Mouse (Mus musculus): ENCODE data around the gene Upp2. TPM values are rescaled to one million over a fixed set of nuclear protein-coding genes. Genes with fewer than 3 reads are reported as not detected.

Upp2 gene
- polyA plus RNA-seq, 1 experiment = 3.5 TPM

DNA sequence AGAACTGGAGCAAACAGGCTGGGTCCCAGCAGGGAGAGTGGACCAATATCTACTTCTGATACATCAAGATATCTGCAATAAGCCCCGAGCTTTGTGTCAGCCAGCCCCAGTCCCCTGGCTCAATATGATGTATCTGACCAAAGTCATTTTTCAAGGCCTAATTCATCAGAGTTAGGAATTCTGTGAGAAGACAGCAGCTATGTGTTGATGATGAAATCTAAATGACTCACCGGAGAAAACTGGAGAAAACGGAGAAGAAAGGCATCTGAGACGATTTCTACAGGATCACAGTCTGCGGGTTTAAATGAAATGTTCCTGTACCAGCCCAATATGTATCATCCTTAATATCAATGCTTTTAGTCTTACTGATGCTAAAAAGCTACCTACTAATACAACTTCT is 228.3 kb downstream of the Upp2 start:
- TF ChIP-seq CTCF (IDR thresholded peaks at IDR 0.05; ENCODE audit: low read depth, low read length) = no peak
- TF ChIP-seq POLR2A (IDR thresholded peaks at IDR 0.05; ENCODE audit: borderline replicate concordance, low read depth, low read length) = no peak
- no peaks in the 10 kb centered on the region for H3K4me1 ChIP-seq (ENCODE audit: control insufficient read depth, insufficient read depth, low read length)
- H3K27ac ChIP-seq (ENCODE audit: insufficient read depth, low read depth, low read length) = no peak overlapping the region
- H3K4me3 ChIP-seq (ENCODE audit: insufficient read depth, low read length) = no peak overlapping the region

DNA sequence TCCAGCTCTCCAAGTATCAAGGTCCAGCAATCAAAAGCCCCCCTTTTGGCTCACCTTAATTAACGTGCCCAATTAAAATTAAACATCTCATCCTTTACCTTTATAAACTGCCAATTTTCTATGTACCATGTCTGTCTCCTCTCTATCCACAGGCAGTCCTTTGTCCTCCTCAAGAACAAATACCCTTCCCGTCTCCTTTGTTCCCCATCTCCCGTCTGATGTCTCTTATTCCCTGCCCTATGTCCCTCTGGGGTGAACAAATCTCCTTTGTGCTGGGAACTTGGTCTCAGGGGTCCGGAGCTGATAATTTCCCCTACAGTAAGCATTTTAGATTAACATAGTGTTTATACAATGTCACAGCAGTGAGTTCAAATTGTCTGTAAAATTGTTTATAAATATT is 230.4 kb downstream of the Upp2 start:
- Histone ChIP-seq H3K27ac (ENCODE audit: insufficient read depth, low read depth, low read length) (no peak overlapping the region), H3K4me1 (ENCODE audit: control insufficient read depth, insufficient read depth, low read length) (no peaks in the 10 kb centered on the region), H3K4me3 (ENCODE audit: insufficient read depth, low read length) (no peak overlapping the region)
- no peak for TF ChIP-seq POLR2A (IDR thresholded peaks at IDR 0.05; ENCODE audit: borderline replicate concordance, low read depth, low read length)
- TF ChIP-seq CTCF (IDR thresholded peaks at IDR 0.05; ENCODE audit: low read depth, low read length) = no peak

DNA sequence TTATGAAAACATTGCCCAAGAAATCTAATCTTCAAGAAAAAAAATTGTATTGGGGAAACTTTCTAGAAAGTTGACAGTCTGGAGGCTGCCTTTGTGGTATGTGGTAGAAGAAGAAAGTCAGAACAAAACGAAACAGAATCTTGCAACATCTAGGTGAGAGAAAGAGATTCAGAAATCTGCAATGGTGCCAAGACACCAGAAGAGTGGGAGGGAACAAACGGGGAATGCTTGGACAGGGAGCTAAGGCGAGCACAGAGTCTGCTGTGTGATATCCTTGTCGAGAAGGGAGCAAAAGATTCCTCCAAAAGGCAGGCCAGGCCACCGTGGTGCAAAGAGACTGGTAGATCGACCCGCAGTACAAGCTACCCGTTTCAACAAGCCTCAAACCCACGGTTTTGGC is 232.0 kb downstream of the Upp2 start:
- no peak overlapping the region for H3K4me3 ChIP-seq (ENCODE audit: insufficient read depth, low read length)
- H3K27ac ChIP-seq (ENCODE audit: insufficient read depth, low read depth, low read length) = no peak overlapping the region
- TF ChIP-seq CTCF (IDR thresholded peaks at IDR 0.05; ENCODE audit: low read depth, low read length) (no peak), POLR2A (IDR thresholded peaks at IDR 0.05; ENCODE audit: borderline replicate concordance, low read depth, low read length) (no peak)
- no peaks in the 10 kb centered on the region for H3K4me1 ChIP-seq (ENCODE audit: control insufficient read depth, insufficient read depth, low read length)

DNA sequence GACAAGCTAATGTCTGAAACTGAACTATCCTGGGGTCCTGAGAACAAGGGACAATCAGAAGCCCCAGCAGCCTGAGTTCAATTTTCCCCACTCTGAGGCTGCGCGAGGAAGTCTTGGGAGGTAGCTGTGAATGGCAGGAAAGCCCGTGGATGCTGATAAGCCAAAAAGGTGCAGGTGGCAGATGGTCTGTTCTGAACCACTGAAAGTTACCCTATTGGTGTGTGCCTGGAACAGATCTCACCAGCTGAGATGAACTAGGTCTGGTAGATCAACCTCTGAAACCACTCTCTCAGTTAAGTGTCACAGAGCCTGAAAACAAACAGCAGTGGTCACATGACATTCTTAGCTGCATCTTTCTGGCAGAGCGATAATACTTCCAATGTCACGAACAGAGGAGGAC is 232.5 kb downstream of the Upp2 start:
- Histone ChIP-seq H3K4me1 (ENCODE audit: control insufficient read depth, insufficient read depth, low read length) (no peaks in the 10 kb centered on the region), H3K27ac (ENCODE audit: insufficient read depth, low read depth, low read length) (no peak overlapping the region), H3K4me3 (ENCODE audit: insufficient read depth, low read length) (no peak overlapping the region)
- TF ChIP-seq CTCF (IDR thresholded peaks at IDR 0.05; ENCODE audit: low read depth, low read length) = no peak
- TF ChIP-seq POLR2A (IDR thresholded peaks at IDR 0.05; ENCODE audit: borderline replicate concordance, low read depth, low read length) = no peak

DNA sequence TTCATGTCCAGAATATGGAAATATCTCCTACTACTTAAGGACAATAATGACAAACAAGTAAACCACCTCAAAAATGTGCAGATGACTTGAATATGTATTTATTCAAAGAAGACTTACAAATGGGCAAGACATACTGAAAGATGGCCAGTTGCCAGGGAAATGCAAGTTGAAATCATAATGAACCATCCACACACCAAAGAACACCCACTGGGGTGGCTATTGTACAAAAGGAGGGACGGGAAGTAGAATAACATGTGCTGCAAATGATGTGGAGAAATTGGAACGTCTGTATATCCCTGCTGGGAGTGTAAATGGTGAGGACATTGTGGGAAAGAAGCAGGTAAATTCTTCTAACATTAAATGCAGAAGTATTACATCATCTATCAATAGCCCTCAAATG is 245.8 kb downstream of the Upp2 start:
- H3K4me1 ChIP-seq (ENCODE audit: control insufficient read depth, insufficient read depth, low read length) = peaks cover 13% of the 10 kb centered on the region
- H3K4me3 ChIP-seq (ENCODE audit: insufficient read depth, low read length) = no peak overlapping the region
- no peak overlapping the region for H3K27ac ChIP-seq (ENCODE audit: insufficient read depth, low read depth, low read length)
- TF ChIP-seq CTCF (IDR thresholded peaks at IDR 0.05; ENCODE audit: low read depth, low read length) (no peak), POLR2A (IDR thresholded peaks at IDR 0.05; ENCODE audit: borderline replicate concordance, low read depth, low read length) (no peak)

DNA sequence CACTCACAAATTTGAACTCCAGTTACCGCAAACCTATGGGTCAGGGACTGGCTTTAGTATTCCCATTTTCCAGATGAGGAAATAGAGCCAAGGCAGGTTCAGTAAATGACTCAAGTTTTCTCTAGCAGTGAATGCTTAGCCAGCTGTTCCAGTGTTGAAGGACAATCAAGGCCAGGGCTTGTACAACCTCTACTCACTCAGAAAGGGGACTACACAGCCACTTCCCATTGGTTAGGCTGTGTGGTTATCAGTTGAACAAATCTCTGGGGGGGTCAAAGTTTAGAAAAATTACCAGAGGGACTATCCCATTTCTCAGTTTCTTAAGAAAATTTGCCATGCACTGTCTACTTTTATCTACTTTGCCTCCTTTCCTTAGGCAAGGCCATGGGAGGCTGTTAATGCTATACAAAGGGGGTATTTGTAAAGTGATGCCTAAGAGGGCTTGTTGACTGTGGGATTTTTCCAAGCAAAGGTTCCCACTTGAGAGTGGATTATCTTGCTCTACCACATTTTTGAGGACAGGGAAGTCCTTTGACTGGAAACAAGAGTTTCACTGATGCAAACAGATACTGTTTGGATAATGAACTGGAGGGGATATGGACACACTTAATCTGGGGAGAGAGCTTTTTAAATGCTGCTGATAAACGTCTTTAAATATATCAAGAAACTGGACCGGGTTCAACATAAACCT is 262.0 kb downstream of the Upp2 start:
- H3K4me1 ChIP-seq (ENCODE audit: control insufficient read depth, insufficient read depth, low read length) = no peaks in the 10 kb centered on the region
- no peak overlapping the region for H3K4me3 ChIP-seq (ENCODE audit: insufficient read depth, low read length)
- TF ChIP-seq CTCF (IDR thresholded peaks at IDR 0.05; ENCODE audit: low read depth, low read length) (no peak), POLR2A (IDR thresholded peaks at IDR 0.05; ENCODE audit: borderline replicate concordance, low read depth, low read length) (no peak)
- H3K27ac ChIP-seq (ENCODE audit: insufficient read depth, low read depth, low read length) = no peak overlapping the region

DNA sequence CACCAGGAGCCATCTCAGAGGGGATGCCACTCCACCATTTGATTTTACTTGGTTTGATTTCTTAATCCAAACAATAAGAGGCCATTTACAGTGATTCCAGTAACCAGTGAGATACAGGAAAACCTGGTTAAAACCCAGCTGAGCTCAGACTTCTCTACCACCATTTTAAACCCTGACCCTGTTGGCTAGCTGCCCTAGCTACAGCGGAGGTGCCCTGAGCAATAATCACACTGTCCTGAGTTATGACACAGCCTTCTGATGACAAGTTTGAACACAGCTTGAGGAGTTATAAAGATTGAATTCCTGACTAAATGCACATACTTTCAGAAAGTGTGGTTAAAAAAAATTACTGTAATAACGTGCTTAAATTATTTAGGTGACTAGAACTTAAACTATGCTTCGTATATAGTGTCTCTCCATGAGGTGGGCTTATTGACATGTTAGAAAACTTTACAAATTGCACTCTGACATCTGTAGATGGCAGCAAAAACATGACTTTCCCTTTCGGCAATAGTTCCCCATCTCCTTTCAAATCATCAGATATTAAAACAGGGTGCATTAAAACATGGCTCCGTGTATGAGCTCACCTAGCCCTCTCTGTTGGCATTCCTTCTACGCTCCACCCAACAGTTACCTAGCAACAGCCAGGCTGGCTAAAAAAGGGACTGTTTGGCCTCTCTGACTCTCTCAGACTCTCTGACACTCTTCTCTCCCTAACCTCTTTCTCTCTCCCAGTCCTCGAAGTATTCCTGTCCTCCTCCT is 263.1 kb downstream of the Upp2 start:
- TF ChIP-seq CTCF (IDR thresholded peaks at IDR 0.05; ENCODE audit: low read depth, low read length) = no peak
- TF ChIP-seq POLR2A (IDR thresholded peaks at IDR 0.05; ENCODE audit: borderline replicate concordance, low read depth, low read length) = no peak
- Histone ChIP-seq H3K27ac (ENCODE audit: insufficient read depth, low read depth, low read length) (no peak overlapping the region), H3K4me3 (ENCODE audit: insufficient read depth, low read length) (no peak overlapping the region), H3K4me1 (ENCODE audit: control insufficient read depth, insufficient read depth, low read length) (no peaks in the 10 kb centered on the region)

DNA sequence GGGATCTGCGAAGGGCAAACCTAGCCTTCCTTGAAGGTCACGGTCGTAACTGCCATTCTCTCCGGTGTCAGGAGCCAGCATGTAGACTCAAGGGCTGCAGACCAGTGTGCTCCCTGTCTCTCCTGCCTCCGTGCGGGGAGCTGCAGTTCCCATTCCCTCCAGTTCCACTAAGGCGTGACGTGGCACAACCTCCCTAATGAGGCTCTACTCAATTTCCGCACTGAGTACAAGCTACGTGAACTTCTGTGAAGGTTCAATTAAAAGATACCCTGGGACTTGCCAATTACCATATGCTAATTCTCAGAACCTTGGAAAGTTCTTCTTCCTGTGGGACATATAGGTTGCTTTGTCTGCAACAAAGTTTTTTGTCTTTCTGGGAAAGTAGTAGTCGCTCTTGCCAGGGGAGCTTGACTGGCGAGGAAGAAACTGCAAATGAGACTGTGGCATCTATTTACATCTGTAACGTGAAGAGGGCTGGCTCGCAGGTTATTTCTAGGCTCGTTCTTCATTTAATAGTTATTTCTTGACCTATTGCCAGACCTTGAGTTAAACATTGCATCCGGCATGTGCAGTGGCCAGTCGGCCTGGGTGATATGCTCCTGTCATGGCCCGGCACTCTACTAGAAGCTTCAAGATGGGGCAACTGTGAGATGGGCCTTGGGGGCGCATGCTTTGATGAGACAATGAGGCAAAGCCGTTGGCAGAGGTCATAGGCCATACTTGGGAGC is 265.3 kb downstream of the Upp2 start:
- Histone ChIP-seq H3K4me3 (ENCODE audit: insufficient read depth, low read length) (no peak overlapping the region), H3K27ac (ENCODE audit: insufficient read depth, low read depth, low read length) (no peak overlapping the region), H3K4me1 (ENCODE audit: control insufficient read depth, insufficient read depth, low read length) (no peaks in the 10 kb centered on the region)
- TF ChIP-seq CTCF (IDR thresholded peaks at IDR 0.05; ENCODE audit: low read depth, low read length) (no peak), POLR2A (IDR thresholded peaks at IDR 0.05; ENCODE audit: borderline replicate concordance, low read depth, low read length) (no peak)

DNA sequence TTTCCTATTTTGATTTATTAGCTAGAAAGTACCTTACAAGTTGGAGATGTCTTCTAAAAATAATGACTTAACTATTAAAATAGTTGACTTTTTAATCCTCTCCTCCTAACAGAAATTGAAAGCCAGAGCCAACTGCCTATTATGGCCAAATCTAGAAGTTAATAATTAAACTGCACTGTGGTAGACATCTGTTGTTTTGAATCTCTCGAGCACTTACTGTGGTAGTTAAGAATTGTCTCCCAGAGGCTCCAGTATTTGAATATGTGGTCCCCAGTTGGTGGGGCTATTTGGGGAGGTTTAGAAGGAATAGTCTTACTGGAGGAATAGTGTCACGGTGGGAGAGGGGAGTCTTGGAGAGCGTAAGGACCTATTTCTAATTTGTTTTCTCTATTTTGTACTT is 273.9 kb downstream of the Upp2 start:
- Histone ChIP-seq H3K4me1 (ENCODE audit: control insufficient read depth, insufficient read depth, low read length) (peaks cover 3% of the 10 kb centered on the region), H3K27ac (ENCODE audit: insufficient read depth, low read depth, low read length) (no peak overlapping the region), H3K4me3 (ENCODE audit: insufficient read depth, low read length) (no peak overlapping the region)
- no peak for TF ChIP-seq POLR2A (IDR thresholded peaks at IDR 0.05; ENCODE audit: borderline replicate concordance, low read depth, low read length)
- TF ChIP-seq CTCF (IDR thresholded peaks at IDR 0.05; ENCODE audit: low read depth, low read length) = no peak

DNA sequence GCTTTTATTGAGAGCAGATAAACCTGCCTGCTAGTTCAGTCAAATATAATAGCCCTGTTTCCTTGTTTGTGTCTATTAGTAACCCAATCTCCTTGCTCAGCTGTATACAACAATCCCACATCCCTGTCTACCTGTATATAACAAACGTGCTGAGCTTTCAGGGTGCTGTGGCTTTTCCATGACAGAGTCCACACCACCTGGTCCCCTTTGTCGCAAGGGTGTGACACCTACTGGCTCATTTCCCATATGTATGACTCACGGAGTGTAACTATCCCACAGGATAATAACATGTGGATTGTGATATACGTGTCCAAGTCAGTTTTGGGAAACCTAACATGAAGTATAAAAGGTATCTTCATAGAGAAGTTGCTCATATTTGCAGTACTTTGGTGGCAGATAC is 275.3 kb downstream of the Upp2 start:
- TF ChIP-seq POLR2A (IDR thresholded peaks at IDR 0.05; ENCODE audit: borderline replicate concordance, low read depth, low read length) (no peak), CTCF (IDR thresholded peaks at IDR 0.05; ENCODE audit: low read depth, low read length) (no peak)
- Histone ChIP-seq H3K4me1 (ENCODE audit: control insufficient read depth, insufficient read depth, low read length) (peaks cover 3% of the 10 kb centered on the region), H3K4me3 (ENCODE audit: insufficient read depth, low read length) (no peak overlapping the region), H3K27ac (ENCODE audit: insufficient read depth, low read depth, low read length) (no peak overlapping the region)

Other genes with a start within 250 kb of the Upp2 start
- gene Acvr1c, start 209.4 kb upstream of the Upp2 start, polyA plus RNA-seq (2012; ENCODE audit: insufficient read depth, insufficient read length, missing spikeins) = 0.25 TPM in 1 of 2 replicates, not detected in the other
- gene Gm17409, start 97.2 kb upstream of the Upp2 start, polyA plus RNA-seq (2012; ENCODE audit: insufficient read depth, insufficient read length, missing spikeins) = not detected in 2 replicates
- gene Acvr1, start 141 bp upstream of the Upp2 start, polyA plus RNA-seq (2012; ENCODE audit: insufficient read depth, insufficient read length, missing spikeins) = 11.2 and 14.2 TPM in 2 replicates

All from bone marrow macrophage, adult 2 months (primary cell).